Mouse (Mus musculus) neural tube, embryonic 10.5 days (tissue): ENCODE data around the gene Mcm10.
"Not testable (repeated sequence)": the region's sequence is repeated elsewhere in the genome, so short reads cannot be mapped to it uniquely, and the experiment has no call there.

Experiments used
- DNase-seq: peaks from one replicate; pipeline ENCODE4 v3.0.0-alpha.2; 2017; ENCODE audit warnings: low spot score; ENCODE audit errors: extremely low spot score

Mcm10 gene

DNA sequence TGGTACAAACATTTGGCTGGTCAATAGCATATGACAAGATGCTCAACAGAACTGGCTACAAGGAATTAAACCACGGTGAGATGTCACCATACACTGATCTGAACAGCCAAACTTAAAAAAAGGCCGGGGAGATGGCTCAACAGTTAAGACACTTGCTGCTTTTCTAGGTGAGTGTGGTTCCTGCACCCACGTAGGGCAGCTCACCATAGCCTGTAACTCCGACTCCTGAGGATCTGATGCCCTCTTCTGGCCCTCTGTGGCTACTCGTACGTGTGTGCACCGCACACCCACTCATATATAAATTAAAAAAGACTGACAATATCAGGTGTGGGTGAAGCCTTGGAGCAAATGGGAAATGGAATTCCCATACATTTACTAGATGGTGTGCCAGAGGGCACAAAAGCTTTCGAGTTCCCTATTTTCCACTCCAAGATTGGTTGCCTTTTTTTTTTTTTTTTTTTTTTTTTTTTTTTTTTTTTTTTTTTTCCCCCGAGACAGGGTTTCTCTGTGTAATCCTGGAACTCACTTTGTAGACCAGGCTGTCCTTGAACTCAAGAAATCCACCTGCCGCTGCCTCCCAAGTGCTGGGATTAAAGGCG lies 23.7 kb downstream of the Mcm10 start:
- no peak for DNase-seq

DNA sequence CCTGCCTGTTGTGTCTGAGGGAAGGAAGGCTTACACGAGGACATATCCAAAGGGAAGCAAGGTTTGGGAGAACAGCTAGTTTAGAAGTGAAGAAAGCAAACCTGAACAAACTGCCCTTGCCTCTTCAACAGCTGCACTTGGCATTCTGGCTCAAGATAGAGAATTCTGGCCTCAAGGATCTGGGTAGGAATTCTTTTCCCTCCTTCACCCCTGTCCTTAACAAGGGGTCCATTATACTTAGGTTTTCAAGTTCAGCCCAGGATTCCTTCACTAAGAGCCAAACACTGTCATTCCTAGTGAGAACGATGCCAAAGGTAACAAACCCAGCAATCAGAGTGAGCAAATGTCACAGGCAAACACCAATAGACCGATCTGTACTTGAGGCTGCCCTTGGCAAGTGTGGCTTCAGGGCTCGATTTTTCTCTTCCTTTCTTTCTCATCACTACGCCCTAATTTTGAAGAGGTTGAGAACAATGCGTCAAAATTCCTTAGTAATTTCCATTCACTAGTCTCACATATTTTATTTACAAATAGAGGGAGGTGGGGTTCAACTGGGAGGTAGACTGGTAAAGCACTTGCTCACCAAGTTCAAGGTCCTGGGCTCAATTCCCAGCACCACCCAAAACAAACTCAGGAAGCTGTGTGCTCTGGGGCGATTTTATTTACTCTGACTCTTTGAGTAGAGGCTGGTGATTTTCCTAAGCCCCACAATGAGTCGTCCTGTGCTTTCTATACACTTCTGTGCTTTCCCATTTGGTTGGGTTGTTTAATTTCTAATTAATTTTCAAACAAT lies 25.0 kb downstream of the Mcm10 start:
- no peak for DNase-seq

GRCm38 (mm10) chr2:4986798-4987197 lies 25.8 kb downstream of the Mcm10 start:
- no peak for DNase-seq

GRCm38 (mm10) chr2:4985000-4985399 lies 27.6 kb downstream of the Mcm10 start:
- no peak for DNase-seq

- DNase-seq = no peak
Observed at GRCm38 (mm10) chr2:4983987-4984386, 28.6 kb downstream of the Mcm10 start.

DNA sequence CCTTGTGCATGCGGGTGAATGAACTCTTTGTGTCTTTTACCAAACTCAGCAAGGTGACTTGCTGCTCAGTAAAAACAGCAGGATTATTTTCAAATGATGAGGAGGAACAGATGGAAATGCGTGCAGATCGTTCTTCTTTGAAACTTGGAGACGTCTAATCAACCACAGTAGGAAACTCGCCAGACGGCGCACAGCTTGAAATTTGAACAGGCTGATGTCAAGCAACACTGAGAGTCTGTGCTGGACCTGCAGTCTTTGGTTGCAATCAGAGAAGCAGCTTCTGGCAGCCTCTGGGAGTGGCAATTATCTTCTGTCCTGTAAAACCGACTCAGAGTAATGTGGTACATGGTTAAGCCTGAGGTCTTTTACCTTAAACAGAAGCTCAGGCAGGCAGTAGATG lies 34.5 kb downstream of the Mcm10 start:
- DNase-seq = no peak

DNA sequence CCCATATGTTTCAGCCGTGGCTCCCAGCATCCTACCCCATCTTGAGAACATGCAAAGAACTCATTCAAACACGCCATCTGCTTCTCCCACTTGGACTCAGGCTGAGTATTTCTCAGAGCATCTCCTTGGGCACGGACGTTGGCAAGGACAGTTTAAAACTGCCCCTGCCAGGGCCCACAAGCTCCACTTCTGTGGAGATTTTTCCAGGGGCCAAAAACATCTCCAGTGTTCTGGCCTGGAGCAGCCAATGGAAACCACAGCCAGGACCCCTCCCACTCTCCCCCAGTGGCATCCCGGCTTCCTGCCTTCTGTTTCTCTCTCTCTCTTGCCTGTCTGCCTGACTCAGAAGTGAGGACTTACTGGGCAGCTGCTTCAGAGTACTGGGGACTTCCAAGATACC lies 36.8 kb downstream of the Mcm10 start, which contains the start of gene Ucma:
TSS of gene Ucma (plus strand) at position 316 of the 400 bp plus-strand sequence.
- no peak for DNase-seq

DNA sequence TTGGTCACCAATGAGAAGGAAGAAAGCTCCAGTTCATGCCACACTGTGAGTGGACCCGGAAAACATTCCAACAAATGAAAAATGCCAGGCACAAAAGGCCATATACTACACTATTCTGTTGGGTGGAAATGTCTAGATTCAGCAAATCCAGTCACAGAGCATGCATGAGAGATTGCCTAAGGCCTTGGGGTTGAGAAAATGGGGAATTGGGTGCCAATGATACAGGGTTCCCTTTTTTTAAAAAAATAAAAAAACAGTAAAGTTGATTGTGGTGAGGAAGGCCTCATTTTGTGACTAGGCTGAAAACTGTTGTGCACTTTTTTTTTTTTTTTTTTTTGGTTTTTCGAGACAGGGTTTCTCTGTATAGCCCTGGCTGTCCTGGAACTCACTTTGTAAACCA lies 43.5 kb downstream of the Mcm10 start:
- DNase-seq = no peak

GRCm38 (mm10) chr2:4967806-4968205 lies 44.8 kb downstream of the Mcm10 start:
- DNase-seq = no peak

DNA sequence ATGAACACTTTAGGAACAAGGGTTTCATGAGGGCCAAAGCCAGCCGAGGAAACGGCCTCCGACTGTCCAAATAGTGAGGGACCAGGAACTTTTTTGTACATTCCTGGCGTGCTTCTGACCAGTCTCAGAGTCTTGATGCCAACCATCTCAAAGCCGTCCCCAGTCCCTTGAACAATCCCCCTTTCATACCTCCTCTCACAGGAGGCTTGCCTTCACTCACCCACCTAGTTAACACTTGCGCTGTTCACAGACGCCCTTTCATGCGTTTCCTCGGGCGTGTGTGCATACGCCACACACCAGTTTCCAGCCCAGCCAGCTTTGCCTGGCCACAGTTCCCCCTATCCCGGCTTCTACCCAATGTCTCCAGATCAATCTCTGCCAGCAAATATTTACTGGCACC lies 54.6 kb downstream of the Mcm10 start:
- DNase-seq = no peak

DNA sequence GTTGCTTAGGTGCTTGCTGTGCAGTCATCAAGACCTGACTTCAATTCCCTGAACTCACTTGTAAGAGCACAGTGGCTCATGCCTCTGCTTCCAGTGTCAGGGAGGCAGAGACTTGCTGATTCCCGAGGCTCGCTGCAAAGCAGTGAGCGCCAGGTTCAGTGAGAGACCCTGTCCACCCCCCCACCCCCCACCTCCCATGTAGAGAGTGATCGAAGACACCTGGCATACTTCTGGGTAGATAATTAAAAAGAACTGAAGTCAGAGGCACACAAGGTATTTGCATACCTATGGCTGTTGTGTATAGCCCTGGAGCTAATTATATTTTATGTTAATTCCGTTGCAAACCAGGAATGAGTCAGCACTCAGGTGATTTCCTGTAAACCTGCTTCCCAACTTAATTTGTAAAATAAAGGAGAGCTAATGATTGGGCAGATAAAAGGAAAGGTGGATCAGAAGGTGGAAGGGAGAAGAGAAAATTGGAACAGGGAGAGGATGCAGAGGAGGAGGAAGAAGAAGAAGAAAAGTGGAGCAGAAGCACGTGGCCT lies 58.3 kb downstream of the Mcm10 start:
- no peak for DNase-seq

DNA sequence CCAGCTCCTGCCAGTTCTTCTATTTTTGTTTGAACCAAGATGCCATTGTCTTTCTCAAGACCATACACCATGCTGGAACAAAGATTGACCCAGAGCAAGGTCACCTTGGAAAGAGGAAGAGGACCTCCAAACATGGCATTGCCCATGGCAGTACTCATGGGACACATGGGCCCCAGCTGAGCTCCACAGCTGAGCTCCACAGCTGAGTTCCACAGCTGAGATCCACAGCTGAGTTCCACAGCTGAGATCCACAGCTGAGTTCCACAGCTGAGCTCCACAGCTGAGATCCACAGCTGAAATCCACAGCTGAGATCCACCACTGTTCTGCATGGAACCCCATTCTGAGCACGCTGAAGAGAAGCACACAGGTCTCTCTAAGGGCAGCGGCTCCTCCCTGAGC lies 61.6 kb downstream of the Mcm10 start:
- DNase-seq = no peak

DNA sequence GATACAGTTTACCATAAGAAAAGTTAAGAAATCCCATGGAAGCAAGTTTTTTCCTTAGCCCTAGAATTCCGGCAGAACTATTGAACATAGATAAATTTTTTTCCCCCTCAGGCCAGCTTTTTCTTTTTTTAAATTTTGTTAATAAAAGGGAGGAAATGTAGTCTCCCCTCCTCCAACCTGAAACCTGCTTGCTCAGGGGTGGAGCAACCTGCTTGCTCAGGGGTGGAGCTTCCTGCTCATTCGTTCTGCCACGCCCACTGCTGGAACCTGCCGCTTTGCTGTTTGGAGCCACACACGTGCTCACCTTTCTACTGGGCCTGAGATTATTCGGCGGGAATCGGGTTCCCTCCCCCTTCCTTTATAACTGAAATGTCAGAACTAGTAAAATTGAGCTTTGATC lies 62.9 kb downstream of the Mcm10 start:
- not testable (repeated sequence) for DNase-seq

GRCm38 (mm10) chr2:4940861-4941260 lies 71.7 kb downstream of the Mcm10 start:
- no peak for DNase-seq
